Mouse (Mus musculus) midbrain, embryonic 16.5 days (tissue): ENCODE results near the gene Olfr303. TPM values are rescaled to one million over a fixed set of nuclear protein-coding genes. Genes with fewer than 3 reads are reported as not detected.

Experiments
- polyA plus RNA-seq: library from polyadenylated mRNA; unstranded; fragments of >200 nt; fragmentation: Nextera tagmentation; extraction: Ambion mirVana; gene quantifications from 2 replicates; pipeline ENCODE4 v1.2.1, GENCODE M21; 2015

Olfr303 gene
- polyA plus RNA-seq, 1 experiment from 2014 or later, result not detected

Other genes with a start within 250 kb of the Olfr303 start
- gene Vmn2r75, start 226.0 kb downstream of the Olfr303 start, polyA plus RNA-seq, result not detected in 2 replicates
- not detected in 2 replicates for gene Vmn2r76, start 151.5 kb downstream of the Olfr303 start, polyA plus RNA-seq
- gene Olfr310, start 120.6 kb downstream of the Olfr303 start, polyA plus RNA-seq, result not detected in 2 replicates
- gene Olfr309, start 84.1 kb downstream of the Olfr303 start, polyA plus RNA-seq, result not detected in 2 replicates
- gene Olfr308, start 72.2 kb downstream of the Olfr303 start, polyA plus RNA-seq, result not detected in 2 replicates
- not detected in 2 replicates for gene Olfr307, start 60.2 kb downstream of the Olfr303 start, polyA plus RNA-seq
- gene Olfr305, start 30.9 kb downstream of the Olfr303 start, polyA plus RNA-seq, result not detected in 2 replicates
- gene Olfr304, start 11.1 kb downstream of the Olfr303 start, polyA plus RNA-seq, result not detected in 2 replicates
- gene Olfr301, start 6.1 kb upstream of the Olfr303 start, polyA plus RNA-seq, result not detected in 2 replicates
- not detected in 2 replicates for gene Olfr299, start 62.1 kb upstream of the Olfr303 start, polyA plus RNA-seq
- gene Olfr298, start 94.7 kb upstream of the Olfr303 start, polyA plus RNA-seq, result not detected in 2 replicates
- gene Olfr297, start 122.2 kb upstream of the Olfr303 start, polyA plus RNA-seq, result not detected in 2 replicates
- not detected in 2 replicates for gene Olfr295, start 186.1 kb upstream of the Olfr303 start, polyA plus RNA-seq
- not detected in 2 replicates for gene Olfr294, start 218.9 kb upstream of the Olfr303 start, polyA plus RNA-seq